Mouse (Mus musculus): Measurements from ENCODE around the gene Nipa1. TPM values are rescaled to one million over a fixed set of nuclear protein-coding genes. Genes with fewer than 3 reads are reported as not detected.

Gene Nipa1
- 1.2 TPM for polyA plus RNA-seq (2015; fragmentation: Illumina TruSeq; extraction: RNeasy Lipid Tissue Mini Kit (QIAGEN cat#74804); ENCODE audit: insufficient read depth, low read depth, low replicate concordance)

GRCm38 (mm10) chr7:56019930-56020253, at the start of gene Nipa1:
Gene Nipa1, minus strand, starts transcription at chr7:56019954.

GRCm38 (mm10) chr7:56049831-56050321, 30.1 kb upstream of the Nipa1 start, which contains the start of gene Herc2:
Gene Herc2, plus strand, starts transcription at chr7:56050196.

DNA sequence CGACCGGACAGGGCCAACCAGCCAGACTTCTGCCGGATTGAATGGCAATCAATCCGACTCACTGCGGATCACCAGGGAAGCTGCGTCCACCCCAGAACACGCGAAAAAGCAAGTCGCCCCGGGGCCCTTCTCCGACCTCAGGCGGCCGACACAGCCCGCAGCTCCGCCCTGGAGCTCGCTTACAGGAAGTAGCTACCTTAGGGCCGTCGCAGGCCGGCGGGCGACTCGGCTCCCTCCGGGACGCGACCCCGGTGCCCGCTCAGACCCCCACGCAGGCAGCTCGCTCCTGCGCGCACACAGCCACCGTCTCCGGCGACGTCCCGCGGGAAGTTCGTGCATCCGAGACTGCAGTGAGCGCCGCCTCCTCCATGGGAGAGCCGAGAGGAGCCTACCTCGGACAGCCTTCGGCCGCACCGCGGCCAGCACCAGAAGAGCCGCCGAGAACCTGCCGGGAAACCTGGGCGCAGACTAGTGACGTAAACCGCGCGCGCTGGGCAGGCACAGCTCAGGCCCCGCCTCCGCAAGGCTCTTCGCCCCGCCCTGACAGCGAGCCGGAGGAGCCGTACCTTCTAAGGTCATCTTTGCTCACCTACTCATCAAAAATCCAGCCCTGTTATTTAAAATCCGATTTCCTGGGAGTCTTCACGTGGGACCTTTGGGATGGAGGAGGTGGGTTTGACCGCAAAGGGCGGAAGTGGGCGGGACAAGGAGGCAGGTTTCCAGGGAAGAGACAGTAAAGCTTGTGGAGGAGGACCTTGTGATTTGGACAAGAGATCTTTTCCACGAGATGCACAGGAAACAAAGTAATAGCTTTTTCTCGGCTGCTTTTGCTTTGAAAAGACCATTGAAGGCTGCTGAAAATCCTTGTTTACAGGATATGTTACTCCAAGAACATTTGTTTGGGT, 57.5 kb downstream of the Nipa1 start, which contains the start of gene Nipa2:
TSS of gene Nipa2 (minus strand) at position 473 of the 905 bp plus-strand sequence.

Other genes with a start within 250 kb of the Nipa1 start
- gene Tubgcp5, start 225.8 kb downstream of the Nipa1 start, polyA plus RNA-seq (2015; fragmentation: Illumina TruSeq; extraction: RNeasy Lipid Tissue Mini Kit (QIAGEN cat#74804); ENCODE audit: insufficient read depth, low read depth, low replicate concordance): 7.3 TPM
- gene Cyfip1, start 178.2 kb downstream of the Nipa1 start, polyA plus RNA-seq (2015; fragmentation: Illumina TruSeq; extraction: RNeasy Lipid Tissue Mini Kit (QIAGEN cat#74804); ENCODE audit: insufficient read depth, low read depth, low replicate concordance): 9.7 TPM
- 4.6 TPM for gene Nipa2, start 57.5 kb downstream of the Nipa1 start, polyA plus RNA-seq (2015; fragmentation: Illumina TruSeq; extraction: RNeasy Lipid Tissue Mini Kit (QIAGEN cat#74804); ENCODE audit: insufficient read depth, low read depth, low replicate concordance)
- gene Herc2, start 30.2 kb upstream of the Nipa1 start, polyA plus RNA-seq (2015; fragmentation: Illumina TruSeq; extraction: RNeasy Lipid Tissue Mini Kit (QIAGEN cat#74804); ENCODE audit: insufficient read depth, low read depth, low replicate concordance): 12.6 TPM
- not detected for gene Oca2, start 219.8 kb upstream of the Nipa1 start, polyA plus RNA-seq (2015; fragmentation: Illumina TruSeq; extraction: RNeasy Lipid Tissue Mini Kit (QIAGEN cat#74804); ENCODE audit: insufficient read depth, low read depth, low replicate concordance)

All from pancreas, adult 10 weeks (tissue).